Mouse (Mus musculus) embryonic stem cell, embryonic (primary cell): ENCODE results near the gene Hoxd8.

ENCODE experiments used
- CTCF ChIA-PET, 4 experiments: fragments of 300-600 bp in 2 of 4; fragments of 350-600 bp in 2 of 4; sonication (Branson Sonifier 250); formaldehyde crosslinking; loops; one replicate each; lab custom pipeline; 2022; ENCODE audit warnings: inconsistent platforms in 2 of 4; lab: Charles Lee
- POLR2A ChIA-PET, 4 experiments: fragments of 300-600 bp in 2 of 4; fragments of 350-600 bp in 2 of 4; sonication (Branson Sonifier 250); formaldehyde crosslinking; loops; one replicate each; lab custom pipeline; 2022; ENCODE audit warnings: antibody characterized with exemption in 4 of 4, inconsistent platforms in 1 of 4; lab: Charles Lee

The Hoxd8 gene

GRCm38 (mm10) chr2:74689574-74690337 lies 14.7 kb upstream of the Hoxd8 start:
- ChIA-PET CTCF (interaction anchor here (0.6 to 2.7 kb wide), 8 partner anchors 11 to 461 kb away, joined by 3 to 9 read pairs (median 3); partner anchors contain the start of genes Hoxd11 (in 1 of the 4), Hoxd3 (in 1 of the 4) and Hoxd4 (in 1 of the 4)), POLR2A (interaction anchor here in 2 of 4 experiments (0.6 to 1.8 kb wide), 10 partner anchors 10 to 912 kb away, joined by 3 to 5 read pairs (median 3); partner anchors contain the start of genes Hoxd11 (in 1 of the 2) and Hoxd13 (in 1 of the 2))

GRCm38 (mm10) chr2:74690338-74690716 lies 14.1 kb upstream of the Hoxd8 start:
- ChIA-PET CTCF (interaction anchor here (0.6 to 2.7 kb wide), 8 partner anchors 10 to 460 kb away, joined by 3 to 8 read pairs (median 3); partner anchors contain the start of gene Hoxd11 (in 1 of the 4)), POLR2A (interaction anchor here (0.6 to 1.8 kb wide), 9 partner anchors 9 to 912 kb away, joined by 3 to 5 read pairs (median 3); partner anchors contain the start of genes Hoxd11 (in 1 of the 4) and Hoxd13 (in 1 of the 4))

- ChIA-PET POLR2A (interaction anchor here (0.5 to 1.4 kb wide), 9 partner anchors 10 to 929 kb away, joined by 3 to 6 read pairs (median 3); partner anchors contain the start of gene Hoxd11 (in 1 of the 4)), CTCF (interaction anchor here in 3 of 4 experiments (0.6 to 2.7 kb wide), 15 partner anchors 9 to 1648 kb away, joined by 3 to 8 read pairs (median 3); partner anchors contain the start of gene Hoxd11 (in 1 of the 3))
Observed at GRCm38 (mm10) chr2:74691022-74691951, 13.1 kb upstream of the Hoxd8 start, which contains the start of gene Hoxd10. Hoxd10 (plus strand) TSS chr2:74691924.

GRCm38 (mm10) chr2:74691995-74692807 lies 12.2 kb upstream of the Hoxd8 start:
- ChIA-PET POLR2A (interaction anchor here in 3 of 4 experiments (0.6 to 1.8 kb wide), 9 partner anchors 9 to 1012 kb away, joined by 3 to 4 read pairs (median 3); partner anchors contain the start of genes Hoxd11 (in 1 of the 3) and Nfe2l2 (in 1 of the 3)), CTCF (interaction anchor here in 3 of 4 experiments (1.0 to 2.7 kb wide), 12 partner anchors 8 to 459 kb away, joined by 3 to 8 read pairs (median 3); no protein-coding TSS in a partner anchor)

- POLR2A ChIA-PET = interaction anchor here in 2 of 4 experiments (0.6 to 1.8 kb wide), 5 partner anchors 12 to 1011 kb away, joined by 3 to 4 read pairs (median 4); partner anchors contain the start of genes Hoxd11 (in 1 of the 2) and Nfe2l2 (in 1 of the 2)
- CTCF ChIA-PET = interaction anchor here (0.6 to 1.8 kb wide), 7 partner anchors 9 to 444 kb away, joined by 3 to 6 read pairs (median 3); no protein-coding TSS in a partner anchor
Observed at GRCm38 (mm10) chr2:74692808-74693431, 11.5 kb upstream of the Hoxd8 start.

- CTCF ChIA-PET = interaction anchor here (0.6 to 1.8 kb wide), 6 partner anchors 9 to 444 kb away, joined by 3 to 6 read pairs (median 3); no protein-coding TSS in a partner anchor
- POLR2A ChIA-PET = interaction anchor here in 1 of 4 experiments (1.0 to 1.8 kb wide), 3 partner anchors 12 to 14 kb away, joined by 3 to 4 read pairs (median 4); partner anchors contain the start of gene Hoxd11
Observed at GRCm38 (mm10) chr2:74693432-74693827, 11.0 kb upstream of the Hoxd8 start.

GRCm38 (mm10) chr2:74694066-74694465 lies 10.3 kb upstream of the Hoxd8 start:
- ChIA-PET POLR2A (no interaction called here), CTCF (no interaction called here)

- ChIA-PET POLR2A (interaction anchor here in 1 of 4 experiments (0.6 to 0.9 kb wide), 3 partner anchors 20 to 184 kb away, joined by 4 to 5 read pairs (median 4); no protein-coding TSS in a partner anchor), CTCF (interaction anchor here in 2 of 4 experiments (0.6 to 0.7 kb wide), 2 partner anchors 8 to 68 kb away, joined by 3 to 4 read pairs; no protein-coding TSS in a partner anchor)
Observed at GRCm38 (mm10) chr2:74695383-74695782, 9.0 kb upstream of the Hoxd8 start.

- ChIA-PET POLR2A (interaction anchor here in 1 of 4 experiments (0.6 to 0.9 kb wide), 4 partner anchors 20 to 1171 kb away, joined by 3 to 5 read pairs (median 4); no protein-coding TSS in a partner anchor), CTCF (interaction anchor here in 2 of 4 experiments (0.5 to 0.7 kb wide), 5 partner anchors 7 to 357 kb away, joined by 3 to 4 read pairs (median 3); no protein-coding TSS in a partner anchor)
Observed at GRCm38 (mm10) chr2:74695813-74696430, 8.5 kb upstream of the Hoxd8 start.

- POLR2A ChIA-PET = interaction anchor here in 2 of 4 experiments (0.5 to 1.2 kb wide), 3 partner anchors 10 to 1427 kb away, joined by 3 to 4 read pairs (median 3); no protein-coding TSS in a partner anchor
- CTCF ChIA-PET = interaction anchor here in 2 of 4 experiments (0.5 to 1.2 kb wide), 5 partner anchors 10 to 467 kb away, joined by 3 to 4 read pairs (median 3); no protein-coding TSS in a partner anchor
Observed at GRCm38 (mm10) chr2:74696442-74697335, 7.7 kb upstream of the Hoxd8 start.

GRCm38 (mm10) chr2:74697567-74698121 lies 6.8 kb upstream of the Hoxd8 start, which contains the start of gene Hoxd9:
Hoxd9 (plus strand) TSS chr2:74697727.
- ChIA-PET POLR2A (interaction anchor here in 2 of 4 experiments (0.5 to 1.2 kb wide), 2 partner anchors 9 to 1428 kb away, joined by 3 to 4 read pairs; no protein-coding TSS in a partner anchor), CTCF (interaction anchor here in 2 of 4 experiments (0.7 to 1.2 kb wide), 2 partner anchors 12 to 466 kb away, joined by 3 read pairs; no protein-coding TSS in a partner anchor)

- CTCF ChIA-PET = no interaction called here
Observed at GRCm38 (mm10) chr2:74698201-74699052, 6.0 kb upstream of the Hoxd8 start.

GRCm38 (mm10) chr2:74699053-74699430 lies 5.4 kb upstream of the Hoxd8 start:
- CTCF ChIA-PET = no interaction called here

More at GRCm38 (mm10) chr2:74698201-74699052, 6.0 kb upstream of the Hoxd8 start:
- POLR2A ChIA-PET = no interaction called here

More at GRCm38 (mm10) chr2:74699053-74699430, 5.4 kb upstream of the Hoxd8 start:
- POLR2A ChIA-PET = no interaction called here
